Mouse (Mus musculus) liver, embryonic 13.5 days (tissue): ENCODE data around the gene Gm10722. TPM values are rescaled to one million over a fixed set of nuclear protein-coding genes. Genes with fewer than 3 reads are reported as not detected.
A peak's percentile ranks its signal among the peaks of the same experiment; 100 is the strongest.
"Not testable (repeated sequence)": the region's sequence is repeated elsewhere in the genome, so short reads cannot be mapped to it uniquely, and the experiment has no call there.

Experiments used
- ATAC-seq: fragments of 200-750 bp; cut with Nextera tagmentation; 2 replicates; pipeline ENCODE4 v1.8.0; 2017; ENCODE audit warnings: low read depth, mild to moderate bottlenecking, moderate number of reproducible peaks, moderate library complexity
- DNase-seq: peaks from one replicate; pipeline ENCODE4 v3.0.0; 2022
- H3K27ac ChIP-seq: fragments of 300-500 bp; sonication (generic); 2 replicates; pipeline ENCODE4 v1.5.1; 2015; ENCODE audit warnings: moderate library complexity, mild to moderate bottlenecking, inconsistent platforms
- H3K27me3 ChIP-seq: fragments of 300-500 bp; sonication (generic); 2 replicates; pipeline ENCODE4 v1.6.1; 2015; ENCODE audit warnings: mild to moderate bottlenecking, inconsistent platforms
- H3K36me3 ChIP-seq: fragments of 300-500 bp; sonication (generic); 2 replicates; pipeline ENCODE4 v1.6.1; 2015; ENCODE audit warnings: mild to moderate bottlenecking, inconsistent platforms
- H3K4me1 ChIP-seq: fragments of 300-500 bp; sonication (generic); replicated peaks from 2 replicates; pipeline ENCODE4 v1.6.1; 2015; ENCODE audit warnings: inconsistent platforms
- H3K4me2 ChIP-seq: fragments of 300-500 bp; sonication (generic); 2 replicates; pipeline ENCODE4 v1.6.1; 2015; ENCODE audit warnings: inconsistent platforms, mild to moderate bottlenecking, moderate library complexity
- H3K4me3 ChIP-seq: fragments of 300-500 bp; sonication (generic); replicated peaks from 2 replicates; pipeline ENCODE4 v1.5.1; 2015; ENCODE audit warnings: mild to moderate bottlenecking, inconsistent platforms
- H3K9ac ChIP-seq: fragments of 300-500 bp; sonication (generic); 2 replicates; pipeline ENCODE4 v1.6.1; 2015; ENCODE audit warnings: mild to moderate bottlenecking, inconsistent platforms
- H3K9me3 ChIP-seq: fragments of 300-500 bp; sonication (generic); replicated peaks from 2 replicates; pipeline ENCODE4 v1.6.1; 2016; ENCODE audit warnings: inconsistent platforms
- WGBS: fragments of 180-500 bp; shearing (Covaris S2); methylation state at CpG from one replicate; pipeline ENCODE4 v1.1.7; 2015; ENCODE audit not compliant: insufficient replicate concordance; 5-methylcytosine and 5-hydroxymethylcytosine counted together
- polyA plus RNA-seq: library from polyadenylated mRNA; unstranded; fragments of >200 nt; fragmentation: Nextera tagmentation; extraction: Ambion mirVana; gene quantifications from 2 replicates; pipeline ENCODE4 v1.2.1, GENCODE M21; 2015

Gm10722 gene
- not detected in 2 replicates for polyA plus RNA-seq

DNA sequence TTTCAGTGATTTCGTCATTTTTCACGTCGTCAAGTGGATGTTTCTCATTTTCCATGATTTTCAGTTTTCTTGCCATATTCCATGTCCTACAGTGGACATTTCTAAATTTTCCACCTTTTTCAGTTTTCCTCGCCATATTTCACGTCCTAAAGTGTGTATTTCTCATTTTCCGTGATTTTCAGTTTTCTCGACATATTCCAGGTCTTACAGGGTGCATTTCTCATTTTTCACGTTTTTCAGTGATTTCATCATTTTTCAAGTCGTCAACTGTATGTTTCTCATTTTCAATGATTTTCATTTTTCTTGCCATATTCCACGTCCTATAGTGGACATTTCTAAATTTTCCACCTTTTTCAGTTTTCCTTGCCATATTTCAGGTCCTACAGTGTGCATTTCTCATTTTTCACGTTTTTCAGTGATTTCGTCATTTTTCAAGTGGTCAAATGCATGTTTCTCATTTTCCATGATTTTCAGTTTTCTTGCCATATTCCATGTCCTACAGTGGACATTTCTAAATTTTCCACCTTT is at the start of gene Gm10722:
Gene Gm10722, plus strand, starts transcription at position 478 of the 528 bp plus-strand sequence.
- WGBS = 64% methylated on average over 12 of the region's 12 CpGs

DNA sequence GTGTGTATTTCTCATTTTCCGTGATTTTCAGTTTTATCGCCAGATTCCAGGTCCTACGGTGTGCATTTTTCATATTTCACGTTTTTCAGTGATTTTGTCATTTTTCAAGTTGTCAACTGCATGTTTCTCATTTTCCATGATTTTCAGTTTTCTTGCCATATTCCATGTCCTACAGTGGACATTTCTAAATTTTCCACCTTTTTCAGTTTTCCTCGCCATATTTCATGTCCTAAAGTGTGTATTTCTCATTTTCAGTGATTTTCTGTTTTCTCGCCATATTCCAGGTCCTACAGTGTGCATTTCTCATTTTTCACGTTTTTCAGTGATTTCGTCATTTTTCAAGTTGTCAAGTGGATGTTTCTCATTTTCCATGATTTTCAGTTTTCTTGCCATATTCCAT is 284 bp downstream of the Gm10722 start:
- peak; percentile 47 for DNase-seq
- not testable (repeated sequence) for H3K36me3 ChIP-seq, H3K4me3 ChIP-seq, H3K27ac ChIP-seq, H3K27me3 ChIP-seq, H3K4me2 ChIP-seq, H3K9ac ChIP-seq, ATAC-seq, H3K4me1 ChIP-seq, H3K9me3 ChIP-seq
- WGBS = 55% methylated on average over 8 of the region's 8 CpGs

More for the DNA sequence above, at the start of gene Gm10722:
- DNase-seq = peak; percentile 30
- H3K4me3 ChIP-seq, H3K4me2 ChIP-seq, H3K9me3 ChIP-seq, H3K36me3 ChIP-seq, ATAC-seq, H3K27me3 ChIP-seq, H3K4me1 ChIP-seq, H3K9ac ChIP-seq, H3K27ac ChIP-seq: not testable (repeated sequence)

DNA sequence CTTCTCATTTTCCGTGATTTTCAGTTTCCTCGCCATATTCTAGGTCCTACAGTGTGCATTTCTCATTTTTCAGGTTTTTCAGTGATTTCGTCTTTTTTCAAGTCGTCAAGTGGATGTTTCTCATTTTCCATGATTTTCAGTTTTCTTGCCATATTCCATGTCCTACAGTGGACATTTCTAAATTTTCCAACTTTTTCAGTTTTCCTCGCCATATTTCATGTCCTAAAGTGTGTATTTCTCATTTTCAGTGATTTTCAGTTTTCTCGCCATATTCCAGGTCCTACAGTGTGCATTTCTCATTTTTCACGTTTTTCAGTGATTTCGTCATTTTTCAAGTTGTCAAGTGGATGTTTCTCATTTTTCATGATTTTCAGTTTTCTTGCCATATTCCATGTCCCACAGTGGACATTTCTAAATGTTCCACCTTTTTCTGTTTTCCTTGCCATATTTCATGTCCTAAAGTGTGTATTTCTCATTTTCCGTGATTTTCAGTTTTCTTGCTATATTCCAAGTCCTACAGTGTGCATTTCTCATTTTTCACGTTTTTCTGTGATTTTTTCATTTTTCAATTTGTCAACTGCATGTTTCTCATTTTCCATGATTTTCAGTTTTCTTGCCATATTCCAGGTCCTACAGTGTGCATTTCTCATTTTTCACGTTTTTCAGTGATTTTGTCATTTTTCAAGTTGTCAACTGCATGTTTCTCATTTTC is 1.4 kb downstream of the Gm10722 start:
- H3K9me3 ChIP-seq, H3K4me2 ChIP-seq, H3K36me3 ChIP-seq, H3K27ac ChIP-seq, H3K27me3 ChIP-seq, H3K9ac ChIP-seq, H3K4me1 ChIP-seq, H3K4me3 ChIP-seq: not testable (repeated sequence)
- peak; percentile 75 for ATAC-seq
- peak; percentile 98 for DNase-seq
- WGBS = 55% methylated on average over 9 of the region's 11 CpGs

DNA sequence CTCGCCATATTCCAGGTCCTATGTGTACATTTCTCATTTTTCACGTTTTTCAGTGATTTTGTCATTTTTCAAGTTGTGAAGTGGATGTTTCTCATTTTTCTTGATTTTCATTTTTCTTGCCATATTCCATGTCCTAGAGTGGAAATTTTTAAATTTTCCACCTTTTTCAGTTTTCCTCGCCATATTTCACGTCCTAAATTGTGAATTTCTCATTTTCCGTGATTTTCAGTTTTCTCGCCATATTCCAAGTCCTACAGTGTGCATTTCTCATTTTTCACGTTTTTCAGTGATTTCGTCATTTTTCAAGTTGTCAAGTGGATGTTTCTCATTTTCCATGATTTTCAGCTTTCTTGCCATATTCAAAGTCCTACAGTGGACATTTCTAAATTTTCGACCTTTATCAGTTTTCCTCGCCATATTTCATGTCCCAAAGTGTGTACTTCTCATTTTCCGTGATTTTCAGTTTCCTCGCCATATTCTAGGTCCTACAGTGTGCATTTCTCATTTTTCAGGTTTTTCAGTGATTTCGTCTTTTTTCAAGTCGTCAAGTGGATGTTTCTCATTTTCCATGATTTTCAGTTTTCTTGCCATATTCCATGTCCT is 2.2 kb downstream of the Gm10722 start, which contains the start of gene Gm11168:
Gene Gm11168, plus strand, starts transcription at position 553 of the 603 bp plus-strand sequence.
- H3K27me3 ChIP-seq, H3K36me3 ChIP-seq, ATAC-seq, DNase-seq, H3K4me1 ChIP-seq, H3K4me2 ChIP-seq, H3K27ac ChIP-seq, H3K9me3 ChIP-seq, H3K9ac ChIP-seq, H3K4me3 ChIP-seq: not testable (repeated sequence)
- WGBS = 61% methylated on average over 6 of the region's 14 CpGs

DNA sequence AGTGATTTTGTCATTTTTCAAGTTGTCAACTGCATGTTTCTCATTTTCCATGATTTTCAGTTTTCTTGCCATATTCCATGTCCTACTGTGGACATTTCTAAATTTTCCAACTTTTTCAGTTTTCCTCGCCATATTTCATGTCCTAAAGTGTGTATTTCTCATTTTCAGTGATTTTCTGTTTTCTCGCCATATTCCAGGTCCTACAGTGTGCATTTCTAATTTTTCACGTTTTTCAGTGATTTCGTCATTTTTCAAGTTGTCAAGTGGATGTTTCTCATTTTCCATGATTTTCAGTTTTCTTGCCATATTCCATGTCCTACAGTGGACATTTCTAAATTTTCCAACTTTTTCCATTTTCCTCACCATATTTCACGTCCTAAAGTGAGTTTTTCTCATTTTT is 5.5 kb downstream of the Gm10722 start:
- not testable (repeated sequence) for H3K4me3 ChIP-seq, H3K27me3 ChIP-seq, H3K4me1 ChIP-seq, H3K4me2 ChIP-seq, H3K27ac ChIP-seq, DNase-seq, H3K36me3 ChIP-seq, H3K9ac ChIP-seq, H3K9me3 ChIP-seq, ATAC-seq
- WGBS = 70% methylated on average over 1 of the region's 5 CpGs

DNA sequence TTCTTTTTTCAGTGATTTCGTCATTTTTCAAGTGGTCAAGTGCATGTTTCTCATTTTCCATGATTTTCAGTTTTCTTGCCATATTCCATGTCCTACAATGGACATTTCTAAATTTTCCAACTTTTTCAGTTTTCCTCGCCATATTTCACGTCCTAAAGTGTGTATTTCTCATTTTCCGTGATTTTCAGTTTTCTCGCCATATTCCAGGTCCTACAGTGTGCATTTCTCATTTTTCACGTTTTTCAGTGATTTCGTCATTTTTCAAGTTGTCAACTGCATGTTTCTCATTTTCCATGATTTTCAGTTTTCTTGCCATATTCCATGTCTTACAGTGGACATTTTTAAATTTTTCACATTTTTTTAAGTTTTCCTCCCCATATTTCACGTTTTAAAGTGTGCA is 5.9 kb downstream of the Gm10722 start:
- DNase-seq (peak; percentile 96), ATAC-seq (peak; percentile 57; the same call in 1 of the 2 replicates)
- H3K4me1 ChIP-seq, H3K27ac ChIP-seq, H3K27me3 ChIP-seq, H3K9me3 ChIP-seq, H3K4me3 ChIP-seq, H3K36me3 ChIP-seq, H3K4me2 ChIP-seq, H3K9ac ChIP-seq: not testable (repeated sequence)
- WGBS = 62% methylated on average over 8 of the region's 8 CpGs

DNA sequence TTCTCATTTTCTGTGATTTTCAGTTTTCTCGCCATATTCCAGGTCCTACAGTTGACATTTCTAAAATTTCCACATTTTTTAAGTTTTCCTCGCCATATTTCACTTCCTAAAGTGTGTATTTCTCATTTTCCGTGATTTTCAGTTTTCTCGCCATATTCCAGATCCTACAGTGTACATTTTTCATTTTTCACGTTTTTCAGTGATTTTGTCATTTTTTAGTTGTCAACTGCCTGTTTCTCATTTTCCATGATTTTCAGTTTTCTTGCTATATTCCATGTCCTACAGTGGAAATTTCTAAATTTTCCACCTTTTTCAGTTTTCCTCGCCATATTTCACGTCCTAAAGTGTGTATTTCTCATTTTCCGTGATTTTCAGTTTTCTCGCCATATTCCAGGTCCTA is 6.5 kb downstream of the Gm10722 start:
- H3K36me3 ChIP-seq, H3K4me1 ChIP-seq, H3K4me3 ChIP-seq, H3K4me2 ChIP-seq, H3K27me3 ChIP-seq, DNase-seq, H3K27ac ChIP-seq, H3K9me3 ChIP-seq, H3K9ac ChIP-seq: not testable (repeated sequence)
- WGBS = 62% methylated on average over 8 of the region's 9 CpGs
- peak; percentile 25 for ATAC-seq

DNA sequence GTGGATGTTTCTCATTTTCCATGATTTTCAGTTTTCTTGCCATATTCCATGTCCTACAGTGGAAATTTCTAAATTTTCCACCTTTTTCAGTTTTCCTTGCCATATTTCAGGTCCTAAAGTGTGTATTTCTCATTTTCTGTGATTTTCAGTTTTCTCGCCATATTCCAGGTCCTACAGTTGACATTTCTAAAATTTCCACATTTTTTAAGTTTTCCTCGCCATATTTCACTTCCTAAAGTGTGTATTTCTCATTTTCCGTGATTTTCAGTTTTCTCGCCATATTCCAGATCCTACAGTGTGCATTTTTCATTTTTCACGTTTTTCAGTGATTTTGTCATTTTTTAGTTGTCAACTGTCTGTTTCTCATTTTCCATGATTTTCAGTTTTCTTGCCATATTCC is 8.6 kb downstream of the Gm10722 start:
- WGBS = no CpG with 5 or more reads among the region's 5 CpGs
- ATAC-seq = 0 out of 2 replicates have a peak, but pooled peaks have one; percentile 35
- H3K4me1 ChIP-seq = not testable (repeated sequence)

DNA sequence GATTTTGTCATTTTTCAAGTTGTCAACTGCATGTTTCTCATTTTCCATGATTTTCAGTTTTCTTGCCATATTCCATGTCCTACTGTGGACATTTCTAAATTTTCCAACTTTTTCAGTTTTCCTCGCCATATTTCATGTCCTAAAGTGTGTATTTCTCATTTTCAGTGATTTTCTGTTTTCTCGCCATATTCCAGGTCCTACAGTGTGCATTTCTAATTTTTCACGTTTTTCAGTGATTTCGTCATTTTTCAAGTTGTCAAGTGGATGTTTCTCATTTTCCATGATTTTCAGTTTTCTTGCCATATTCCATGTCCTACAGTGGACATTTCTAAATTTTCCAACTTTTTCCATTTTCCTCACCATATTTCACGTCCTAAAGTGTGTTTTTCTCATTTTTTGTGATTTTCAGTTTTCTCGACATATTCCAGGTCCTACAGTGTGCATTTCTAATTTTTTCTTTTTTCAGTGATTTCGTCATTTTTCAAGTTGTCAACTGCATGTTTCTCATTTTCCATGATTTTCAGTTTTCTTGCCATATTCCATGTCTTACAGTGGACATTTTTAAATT is 11.4 kb downstream of the Gm10722 start:
- H3K27me3 ChIP-seq, ATAC-seq, H3K27ac ChIP-seq, H3K4me3 ChIP-seq, H3K9me3 ChIP-seq, H3K4me2 ChIP-seq, H3K9ac ChIP-seq, H3K36me3 ChIP-seq, DNase-seq, H3K4me1 ChIP-seq: not testable (repeated sequence)
- WGBS = 78% methylated on average over 3 of the region's 7 CpGs

More for the DNA sequence above, 8.6 kb downstream of the Gm10722 start:
- not testable (repeated sequence) for H3K36me3 ChIP-seq, H3K27ac ChIP-seq, H3K9me3 ChIP-seq, H3K4me2 ChIP-seq, H3K27me3 ChIP-seq, H3K9ac ChIP-seq, DNase-seq, H3K4me3 ChIP-seq

DNA sequence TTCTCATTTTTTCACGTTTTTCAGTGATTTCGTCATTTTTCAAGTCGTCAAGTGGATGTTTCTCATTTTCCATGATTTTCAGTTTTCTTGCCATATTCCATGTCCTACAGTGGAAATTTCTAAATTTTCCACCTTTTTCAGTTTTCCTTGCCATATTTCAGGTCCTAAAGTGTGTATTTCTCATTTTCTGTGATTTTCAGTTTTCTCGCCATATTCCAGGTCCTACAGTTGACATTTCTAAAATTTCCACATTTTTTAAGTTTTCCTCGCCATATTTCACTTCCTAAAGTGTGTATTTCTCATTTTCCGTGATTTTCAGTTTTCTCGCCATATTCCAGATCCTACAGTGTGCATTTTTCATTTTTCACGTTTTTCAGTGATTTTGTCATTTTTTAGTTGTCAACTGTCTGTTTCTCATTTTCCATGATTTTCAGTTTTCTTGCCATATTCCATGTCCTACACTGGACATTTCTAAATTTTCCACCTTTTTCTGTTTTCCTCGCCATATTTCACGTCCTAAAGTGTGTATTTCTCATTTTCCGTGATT is 12.1 kb downstream of the Gm10722 start, which contains the start of gene Gm10721:
Gene Gm10721, plus strand, starts transcription at position 408 of the 547 bp plus-strand sequence.
- H3K4me1 ChIP-seq, H3K9ac ChIP-seq, H3K4me2 ChIP-seq, H3K27ac ChIP-seq, H3K36me3 ChIP-seq, H3K4me3 ChIP-seq, DNase-seq, H3K9me3 ChIP-seq, H3K27me3 ChIP-seq: not testable (repeated sequence)
- WGBS = no CpG with 5 or more reads among the region's 11 CpGs
- peak; percentile 57; the same call in 1 of the 2 replicates for ATAC-seq

DNA sequence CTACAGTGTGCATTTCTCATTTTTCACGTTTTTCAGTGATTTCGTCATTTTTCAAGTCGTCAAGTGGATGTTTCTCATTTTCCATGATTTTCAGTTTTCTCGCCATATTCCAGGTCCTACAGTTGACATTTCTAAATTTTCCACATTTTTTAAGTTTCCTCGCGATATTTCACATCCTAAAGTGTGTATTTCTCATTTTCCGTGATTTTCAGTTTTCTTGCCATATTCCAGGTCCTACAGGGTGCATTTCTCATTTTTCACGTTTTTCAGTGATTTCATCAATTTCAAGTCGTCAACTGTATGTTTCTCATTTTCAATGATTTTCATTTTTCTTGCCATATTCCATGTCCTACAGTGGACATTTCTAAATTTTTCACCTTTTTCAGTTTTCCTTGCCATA is 14.6 kb downstream of the Gm10722 start, which contains the start of gene Gm10720:
Gene Gm10720, plus strand, starts transcription at position 301 of the 400 bp plus-strand sequence.
- H3K4me3 ChIP-seq, H3K4me1 ChIP-seq, ATAC-seq, H3K9ac ChIP-seq, H3K9me3 ChIP-seq, H3K36me3 ChIP-seq, H3K27ac ChIP-seq, H3K27me3 ChIP-seq, DNase-seq, H3K4me2 ChIP-seq: not testable (repeated sequence)
- WGBS = 63% methylated on average over 5 of the region's 9 CpGs
